Mouse (Mus musculus): ENCODE data around the gene Sarnp. TPM values are rescaled to one million over a fixed set of nuclear protein-coding genes. Genes with fewer than 3 reads are reported as not detected.

Sarnp gene
- polyA plus RNA-seq, 1 experiment from 2014 or later = 250 TPM

DNA sequence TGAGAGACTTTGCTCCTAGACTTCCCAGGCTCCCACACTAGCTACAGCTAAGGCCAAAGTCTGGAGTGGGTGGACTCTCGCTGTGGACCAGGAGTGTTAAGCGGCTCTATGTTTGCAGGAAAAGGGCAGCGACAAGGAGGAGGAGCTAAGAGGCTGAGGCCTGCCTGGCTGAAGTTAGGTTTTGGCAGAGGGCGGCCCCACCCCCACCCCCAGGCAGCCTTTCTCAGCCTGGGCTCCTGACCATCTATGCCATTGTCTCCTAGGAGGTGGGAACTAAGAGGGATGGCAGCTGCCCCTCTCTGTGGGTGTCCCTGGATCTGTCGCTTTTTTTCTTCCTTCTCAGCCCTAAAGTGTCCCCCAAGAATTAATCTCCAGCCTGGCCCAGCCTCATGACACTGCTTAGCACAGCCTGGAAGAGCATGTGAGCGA, 102.1 kb downstream of the Sarnp start:
- H3K9ac ChIP-seq (ENCODE audit: low read depth, low read length) = no peak overlapping the region
- no peaks in the 10 kb centered on the region; the same call in 1 of the 2 replicates for H3K27me3 ChIP-seq (replicated peaks; ENCODE audit: control insufficient read depth, insufficient read depth, low read length)
- ATAC-seq (replicated peaks; ENCODE audit: low FRiP score) (no peak), DNase-seq (ENCODE audit: low spot score) (no peak)
- no peak overlapping the region for H3K4me3 ChIP-seq (ENCODE audit: low read depth, low read length)
- 28% methylated on average over 6 of the region's 6 CpGs for WGBS
- H3K36me3 ChIP-seq (ENCODE audit: control insufficient read depth, insufficient read depth, low read length) = peaks cover 7% of the 10 kb centered on the region
- no peaks in the 10 kb centered on the region for H3K9me3 ChIP-seq (ENCODE audit: control insufficient read depth, low read length)
- H3K4me1 ChIP-seq (replicated peaks; ENCODE audit: control insufficient read depth, insufficient read depth, low read length) = peaks cover 13% of the 10 kb centered on the region; the same call in 1 of the 2 replicates
- H3K27ac ChIP-seq (ENCODE audit: low read depth, low read length) = peak overlapping the region; percentile 26; the same call in 1 of the 2 replicates
- no peak overlapping the region for H3K4me2 ChIP-seq

- DNase-seq (ENCODE audit: low spot score) (no peak), ATAC-seq (replicated peaks; ENCODE audit: low FRiP score) (no peak)
- Histone ChIP-seq H3K4me2 (no peak overlapping the region), H3K36me3 (ENCODE audit: control insufficient read depth, insufficient read depth, low read length) (peaks cover 5% of the 10 kb centered on the region; the same call in 1 of the 2 replicates), H3K9me3 (ENCODE audit: control insufficient read depth, low read length) (no peaks in the 10 kb centered on the region), H3K4me1 (replicated peaks; ENCODE audit: control insufficient read depth, insufficient read depth, low read length) (peaks cover 13% of the 10 kb centered on the region; the same call in 1 of the 2 replicates), H3K27me3 (replicated peaks; ENCODE audit: control insufficient read depth, insufficient read depth, low read length) (no peaks in the 10 kb centered on the region; the same call in 1 of the 2 replicates), H3K27ac (ENCODE audit: low read depth, low read length) (no peak overlapping the region), H3K9ac (ENCODE audit: low read depth, low read length) (no peak overlapping the region), H3K4me3 (ENCODE audit: low read depth, low read length) (no peak overlapping the region)
- 85% methylated on average over 7 of the region's 7 CpGs for WGBS
Measured at GRCm38 (mm10) chr10:128919966-128920365, 102.8 kb downstream of the Sarnp start.

DNA sequence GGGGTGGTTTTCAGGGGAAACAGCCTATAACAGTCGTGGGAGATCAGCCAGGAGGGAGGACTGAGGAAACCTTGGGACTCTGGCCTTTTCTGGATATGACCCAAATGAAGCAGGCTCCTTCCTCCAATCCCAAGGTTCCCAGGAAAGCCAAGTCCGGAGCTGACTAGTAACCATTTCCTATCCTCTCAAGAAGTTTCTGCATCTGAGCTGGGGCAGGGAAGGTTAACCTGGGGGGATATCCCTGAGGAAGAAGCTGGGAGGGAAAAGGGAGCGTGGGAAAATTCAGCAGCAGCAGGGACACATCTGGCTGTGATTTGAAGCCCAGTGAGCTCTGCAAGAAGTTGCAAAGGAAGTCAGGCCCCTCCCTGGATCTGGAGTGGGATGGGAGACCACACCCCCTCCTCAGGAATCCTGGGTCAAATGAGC, 103.6 kb downstream of the Sarnp start:
- H3K4me3 ChIP-seq (ENCODE audit: low read depth, low read length) = no peak overlapping the region
- no peak for DNase-seq (ENCODE audit: low spot score)
- H3K9me3 ChIP-seq (ENCODE audit: control insufficient read depth, low read length) = no peaks in the 10 kb centered on the region
- H3K36me3 ChIP-seq (ENCODE audit: control insufficient read depth, insufficient read depth, low read length) = peaks cover 5% of the 10 kb centered on the region; the same call in 1 of the 2 replicates
- 71% methylated on average over 3 of the region's 3 CpGs for WGBS
- no peak overlapping the region for H3K27ac ChIP-seq (ENCODE audit: low read depth, low read length)
- H3K9ac ChIP-seq (ENCODE audit: low read depth, low read length) = no peak overlapping the region
- peaks cover 13% of the 10 kb centered on the region; the same call in 1 of the 2 replicates for H3K4me1 ChIP-seq (replicated peaks; ENCODE audit: control insufficient read depth, insufficient read depth, low read length)
- H3K27me3 ChIP-seq (replicated peaks; ENCODE audit: control insufficient read depth, insufficient read depth, low read length) = no peaks in the 10 kb centered on the region; the same call in 1 of the 2 replicates
- ATAC-seq (replicated peaks; ENCODE audit: low FRiP score) = no peak
- no peak overlapping the region for H3K4me2 ChIP-seq

GRCm38 (mm10) chr10:128921251-128921650, 104.1 kb downstream of the Sarnp start:
- H3K27me3 ChIP-seq (replicated peaks; ENCODE audit: control insufficient read depth, insufficient read depth, low read length) = no peaks in the 10 kb centered on the region; the same call in none of the 2 replicates
- H3K36me3 ChIP-seq (ENCODE audit: control insufficient read depth, insufficient read depth, low read length) = peaks cover 5% of the 10 kb centered on the region; the same call in 1 of the 2 replicates
- no peak overlapping the region for H3K4me2 ChIP-seq
- H3K9ac ChIP-seq (ENCODE audit: low read depth, low read length) = no peak overlapping the region
- H3K4me1 ChIP-seq (replicated peaks; ENCODE audit: control insufficient read depth, insufficient read depth, low read length) = peaks cover 13% of the 10 kb centered on the region; the same call in 1 of the 2 replicates
- no peaks in the 10 kb centered on the region for H3K9me3 ChIP-seq (ENCODE audit: control insufficient read depth, low read length)
- WGBS = 55% methylated on average over 1 of the region's 1 CpGs
- H3K4me3 ChIP-seq (ENCODE audit: low read depth, low read length) = no peak overlapping the region
- ATAC-seq (replicated peaks; ENCODE audit: low FRiP score) (no peak), DNase-seq (ENCODE audit: low spot score) (no peak)
- H3K27ac ChIP-seq (ENCODE audit: low read depth, low read length) = no peak overlapping the region

DNA sequence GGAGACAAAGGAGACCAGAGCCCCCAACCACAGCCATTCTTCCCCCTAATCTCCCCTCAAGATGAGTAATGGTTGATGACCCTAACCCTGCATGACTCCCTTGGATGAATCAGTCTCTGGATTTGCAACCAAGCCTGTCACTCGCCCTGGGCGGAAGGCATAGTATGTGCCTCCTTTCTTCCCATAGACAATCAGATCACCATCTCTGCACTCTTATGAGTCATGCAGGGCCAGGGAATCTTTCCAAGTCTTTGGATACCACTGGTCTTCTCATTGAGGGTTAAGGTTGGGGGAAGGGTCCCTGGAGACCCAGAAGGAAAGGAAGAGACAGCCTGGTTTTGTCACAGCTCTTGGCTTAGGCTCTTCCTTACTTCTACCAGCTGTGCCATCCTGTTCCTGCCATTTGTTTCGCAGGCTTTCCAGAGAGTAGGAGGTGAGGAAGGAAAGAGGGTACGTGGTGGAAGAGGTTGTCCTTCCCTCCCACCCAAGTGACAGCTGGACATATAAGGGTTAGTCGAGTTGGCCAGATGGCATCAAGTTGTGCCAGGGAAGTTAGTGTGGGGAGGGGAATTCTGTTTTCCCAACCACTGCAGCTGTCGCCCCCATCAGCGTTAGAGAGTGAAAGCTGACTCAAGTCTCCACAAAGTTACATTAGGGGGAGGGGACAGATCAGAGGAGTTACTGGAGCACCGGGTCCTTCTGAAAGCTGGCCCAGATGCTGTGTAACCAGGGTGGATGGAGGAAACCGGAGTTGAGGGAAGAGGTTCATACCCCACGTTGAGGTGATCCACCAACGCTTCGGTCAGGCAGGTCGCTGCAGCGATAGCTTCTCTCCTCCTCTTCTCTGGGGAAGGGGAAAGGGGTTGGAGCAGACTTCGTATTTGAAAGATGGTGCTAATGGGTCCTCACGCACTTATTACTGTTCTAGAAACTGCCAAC, 105.0 kb downstream of the Sarnp start:
- DNase-seq (ENCODE audit: low spot score) (no peak), ATAC-seq (replicated peaks; ENCODE audit: low FRiP score) (no peak)
- peak overlapping the region; percentile 83 for H3K4me2 ChIP-seq
- H3K27ac ChIP-seq (ENCODE audit: low read depth, low read length) = no peak overlapping the region
- 71% methylated on average over 16 of the region's 16 CpGs for WGBS
- H3K4me3 ChIP-seq (ENCODE audit: low read depth, low read length) = peak overlapping the region; percentile 79
- H3K9me3 ChIP-seq (ENCODE audit: control insufficient read depth, low read length) = no peaks in the 10 kb centered on the region
- H3K9ac ChIP-seq (ENCODE audit: low read depth, low read length) = peak overlapping the region; percentile 83
- H3K4me1 ChIP-seq (replicated peaks; ENCODE audit: control insufficient read depth, insufficient read depth, low read length) = peaks cover 13% of the 10 kb centered on the region; the same call in 1 of the 2 replicates
- H3K27me3 ChIP-seq (replicated peaks; ENCODE audit: control insufficient read depth, insufficient read depth, low read length) = no peaks in the 10 kb centered on the region; the same call in none of the 2 replicates
- H3K36me3 ChIP-seq (ENCODE audit: control insufficient read depth, insufficient read depth, low read length) = peaks cover 5% of the 10 kb centered on the region; the same call in 1 of the 2 replicates

GRCm38 (mm10) chr10:128922822-128923012, 105.6 kb downstream of the Sarnp start, which contains the start of gene Rdh5:
TSS of gene Rdh5 (minus strand) at chr10:128922888.
- DNase-seq (ENCODE audit: low spot score) (no peak), ATAC-seq (replicated peaks; ENCODE audit: low FRiP score) (no peak)
- Histone ChIP-seq H3K27ac (ENCODE audit: low read depth, low read length) (peak within 1 kb of the TSS; percentile 74), H3K36me3 (ENCODE audit: control insufficient read depth, insufficient read depth, low read length) (peaks cover 5% of the 10 kb centered on the region; the same call in 1 of the 2 replicates), H3K9ac (ENCODE audit: low read depth, low read length) (peak within 1 kb of the TSS; percentile 83), H3K4me2 (peak within 1 kb of the TSS; percentile 83), H3K9me3 (ENCODE audit: control insufficient read depth, low read length) (no peaks in the 10 kb centered on the region), H3K27me3 (replicated peaks; ENCODE audit: control insufficient read depth, insufficient read depth, low read length) (peaks cover 3% of the 10 kb centered on the region), H3K4me3 (ENCODE audit: low read depth, low read length) (peak within 1 kb of the TSS; percentile 79), H3K4me1 (replicated peaks; ENCODE audit: control insufficient read depth, insufficient read depth, low read length) (peaks cover 13% of the 10 kb centered on the region; the same call in 1 of the 2 replicates)
- 19% methylated on average over 1 of the region's 1 CpGs for WGBS

DNA sequence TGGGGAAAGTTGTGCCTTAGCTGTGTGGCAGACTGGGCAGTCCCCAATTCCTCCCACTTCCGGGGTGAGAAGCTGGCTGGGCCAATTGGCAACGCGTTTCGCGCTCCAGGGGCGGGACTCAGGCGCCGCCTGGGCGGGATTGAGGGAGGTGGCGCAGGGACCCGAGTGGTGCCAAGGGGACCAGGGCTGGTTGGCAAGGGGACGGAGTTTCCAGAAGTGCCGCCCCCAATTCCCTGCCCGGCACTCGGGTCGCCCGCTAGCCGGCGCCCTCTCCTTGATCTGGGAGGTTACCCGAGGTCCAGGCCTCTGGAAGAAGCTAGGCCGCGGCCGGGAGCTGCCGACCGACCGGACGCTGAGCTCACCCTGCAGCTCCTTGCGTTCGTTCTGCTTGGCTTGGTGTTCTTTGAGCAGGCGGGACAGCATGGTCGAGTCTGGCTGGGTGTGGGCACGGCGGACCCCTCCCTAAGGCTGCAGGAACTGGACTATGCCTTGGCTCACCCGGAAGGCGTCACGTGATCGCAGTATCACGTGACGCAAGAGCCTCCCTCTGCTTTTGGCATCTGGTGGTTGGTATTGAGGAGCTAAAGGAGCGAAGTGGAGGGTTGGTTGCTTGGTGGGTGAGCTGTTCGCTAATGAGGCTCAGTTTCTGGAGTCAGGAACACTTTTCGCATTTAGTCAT, 106.0 kb downstream of the Sarnp start:
- H3K4me2 ChIP-seq = peak overlapping the region; percentile 83
- H3K27me3 ChIP-seq (replicated peaks; ENCODE audit: control insufficient read depth, insufficient read depth, low read length) = peaks cover 7% of the 10 kb centered on the region
- DNase-seq (ENCODE audit: low spot score) = peak; percentile 85
- peaks cover 13% of the 10 kb centered on the region; the same call in 1 of the 2 replicates for H3K4me1 ChIP-seq (replicated peaks; ENCODE audit: control insufficient read depth, insufficient read depth, low read length)
- peak overlapping the region; percentile 74 for H3K27ac ChIP-seq (ENCODE audit: low read depth, low read length)
- WGBS = under 1% methylated on average over 42 of the region's 42 CpGs
- H3K36me3 ChIP-seq (ENCODE audit: control insufficient read depth, insufficient read depth, low read length) = peaks cover 2% of the 10 kb centered on the region; the same call in 1 of the 2 replicates
- H3K4me3 ChIP-seq (ENCODE audit: low read depth, low read length) = peak overlapping the region; percentile 79
- H3K9ac ChIP-seq (ENCODE audit: low read depth, low read length) = peak overlapping the region; percentile 83
- peak; percentile 97 for ATAC-seq (replicated peaks; ENCODE audit: low FRiP score)
- no peaks in the 10 kb centered on the region for H3K9me3 ChIP-seq (ENCODE audit: control insufficient read depth, low read length)

- Histone ChIP-seq H3K4me2 (peak within 1 kb of the TSS; percentile 83), H3K36me3 (ENCODE audit: control insufficient read depth, insufficient read depth, low read length) (0 out of 2 replicates have a peak, but pooled peaks cover 2% of the 10 kb centered on the region), H3K9ac (ENCODE audit: low read depth, low read length) (peak within 1 kb of the TSS; percentile 83), H3K27me3 (replicated peaks; ENCODE audit: control insufficient read depth, insufficient read depth, low read length) (peaks cover 10% of the 10 kb centered on the region), H3K4me1 (replicated peaks; ENCODE audit: control insufficient read depth, insufficient read depth, low read length) (peaks cover 13% of the 10 kb centered on the region; the same call in 1 of the 2 replicates), H3K4me3 (ENCODE audit: low read depth, low read length) (peak within 1 kb of the TSS; percentile 79), H3K9me3 (ENCODE audit: control insufficient read depth, low read length) (no peaks in the 10 kb centered on the region), H3K27ac (ENCODE audit: low read depth, low read length) (peak within 1 kb of the TSS; percentile 74)
- WGBS = 54% methylated on average over 9 of the region's 9 CpGs
- no peak for ATAC-seq (replicated peaks; ENCODE audit: low FRiP score)
- DNase-seq (ENCODE audit: low spot score) = no peak
Measured at GRCm38 (mm10) chr10:128923935-128924334, 106.8 kb downstream of the Sarnp start, which contains the start of gene Bloc1s1. TSS of gene Bloc1s1 (minus strand) at chr10:128924035.
